Comparison of ENCODE assay signal across 8 mouse cellular contexts in the genomic region with DNA sequence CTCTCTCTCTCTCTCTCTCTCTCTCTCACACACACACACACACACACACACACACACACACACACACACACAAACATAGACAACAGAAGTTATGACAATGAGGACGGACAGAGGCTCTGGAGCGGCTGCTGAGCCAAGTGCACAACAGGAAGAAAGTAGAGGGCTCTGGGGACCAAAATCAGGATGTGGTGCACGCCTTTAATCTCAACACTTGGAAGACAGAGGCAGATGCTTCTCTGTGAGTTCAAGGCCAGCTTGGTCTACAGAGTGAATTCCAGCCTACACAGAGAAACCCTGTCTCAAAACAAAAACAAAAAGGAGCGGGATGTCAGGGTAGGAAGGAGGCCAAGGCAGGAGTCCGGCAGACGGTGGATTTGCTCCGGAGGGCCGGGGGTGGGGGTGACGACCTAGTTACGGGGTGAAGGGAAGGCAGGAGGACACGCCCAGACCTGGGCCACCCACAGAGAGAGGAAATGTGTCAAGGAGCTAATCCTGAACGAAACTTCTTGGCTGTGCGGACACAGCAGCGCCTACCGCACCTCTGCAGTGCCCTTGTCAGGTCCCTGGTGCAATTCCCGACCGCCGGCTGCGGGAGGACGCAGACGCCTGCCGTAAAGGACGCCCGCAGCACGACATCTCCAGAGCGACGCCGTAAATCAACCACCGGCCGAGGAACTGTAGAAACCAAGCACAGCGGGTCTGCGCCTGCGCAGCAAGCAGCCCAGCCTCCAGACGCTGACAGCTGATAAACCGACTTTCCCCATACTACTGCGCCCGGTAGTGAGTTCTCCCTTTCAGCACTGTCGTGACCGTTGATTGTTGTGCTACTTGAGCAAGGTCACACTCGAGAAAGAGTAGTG. TPM values are rescaled to one million over a fixed set of nuclear protein-coding genes. Genes with fewer than 3 reads are reported as not detected.
A peak's percentile ranks its signal among the peaks of the same experiment; 100 is the strongest.
DNase-seq lines count a peak whose midpoint lies in the region; ATAC-seq lines count a peak whose summit lies in the region.

Ndufs5 (minus strand) TSS at position 629 of the 860 bp plus-strand sequence.

- DNase-seq in adipocyte (ENCODE audit: low spot score), result peak; percentile 96
- peak; percentile 98 for DNase-seq in embryo, embryonic 10 days (ENCODE audit: low spot score)
- peak; percentile 97 for DNase-seq in gastrocnemius, postnatal 10 days
- peak; percentile 97 for DNase-seq in induced T-regulatory cell, adult 2 months (ENCODE audit: low read depth)
- peak; percentile 83 to 96 for DNase-seq in left cerebral cortex, adult 9 months (ENCODE audit: low spot score in 2 of 2)
- peak; percentile 99 for DNase-seq in right cerebral cortex, postnatal 14 days
- peak; percentile 94 to 95 for DNase-seq in urinary bladder, postnatal 36 days (ENCODE audit: low spot score in 2 of 2)

- peak; percentile 96 for ATAC-seq in megakaryocyte progenitor cell, adult 5-6 weeks (replicated peaks; ENCODE audit: poor library complexity)

RNA-seq across cellular contexts. Expression of gene Ndufs5, which starts in this region (rescaled TPM):
- total RNA-seq in gastrocnemius, postnatal 10 days (2021), result 100 to 1,000 TPM; 227 to 266 TPM
- total RNA-seq in megakaryocyte progenitor cell, adult 5-6 weeks (2015), result 150 and 160 TPM in 2 replicates
- 142 and 157 TPM in 2 replicates for total RNA-seq in megakaryocyte progenitor cell, adult 5-6 weeks (2017)

Comparison
In these comparisons a context has a peak if more than half of its experiments do, and no peak if none do; other contexts are left out.
1. Peak in every context shown above with its lines: DNase-seq and ATAC-seq.